Mouse (Mus musculus): ENCODE measurements at regions not wholly inside any gene's neighbourhood (a gene's known extent, or its start where the extent isn't known, plus 50 kb on each side); places are given as distances from the start of the nearest gene placed in this dataset.

DNA sequence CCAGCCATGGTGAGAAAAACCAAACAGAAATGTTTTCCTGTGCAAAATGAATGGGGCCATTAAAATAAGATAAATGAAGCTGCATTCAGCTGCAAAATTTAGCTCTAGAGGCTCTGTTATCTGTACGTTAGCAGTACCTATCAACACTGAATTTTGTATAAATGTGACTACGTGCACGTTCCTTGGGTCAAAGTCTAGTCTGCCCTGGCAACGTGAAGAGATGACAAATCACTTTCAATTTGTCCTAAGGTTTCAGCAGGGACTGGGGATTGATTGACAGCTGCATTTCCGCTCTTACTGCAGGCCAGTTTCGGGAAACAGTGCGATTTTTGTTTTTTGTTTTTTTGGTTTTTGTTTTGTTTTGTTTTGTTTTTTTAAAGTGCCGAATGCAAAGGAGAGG lies 246.1 kb upstream of the Fn1 start:
- TF ChIP-seq CTCF (IDR thresholded peaks at IDR 0.05; ENCODE audit: low read depth): no peak
- TF ChIP-seq EP300 (IDR thresholded peaks at IDR 0.05; ENCODE audit: low read depth): no peak
